Mouse (Mus musculus): ENCODE data around the gene Ccr7.

GRCm38 (mm10) chr11:99180071-99180470, 25.2 kb upstream of the Ccr7 start:
- TF ChIP-seq CTCF (IDR thresholded peaks at IDR 0.05; ENCODE audit: low read depth), result no peak
- no peak for TF ChIP-seq EP300 (IDR thresholded peaks at IDR 0.05; ENCODE audit: low read depth)
